Mouse (Mus musculus) retina, postnatal 7 days (tissue): Measurements from ENCODE around the gene Cisd3.

Experiments
- DNase-seq: peaks from one replicate; pipeline ENCODE4 v3.0.0-alpha.2; 2012; ENCODE audit warnings: low read depth, low spot score

Gene Cisd3

DNA sequence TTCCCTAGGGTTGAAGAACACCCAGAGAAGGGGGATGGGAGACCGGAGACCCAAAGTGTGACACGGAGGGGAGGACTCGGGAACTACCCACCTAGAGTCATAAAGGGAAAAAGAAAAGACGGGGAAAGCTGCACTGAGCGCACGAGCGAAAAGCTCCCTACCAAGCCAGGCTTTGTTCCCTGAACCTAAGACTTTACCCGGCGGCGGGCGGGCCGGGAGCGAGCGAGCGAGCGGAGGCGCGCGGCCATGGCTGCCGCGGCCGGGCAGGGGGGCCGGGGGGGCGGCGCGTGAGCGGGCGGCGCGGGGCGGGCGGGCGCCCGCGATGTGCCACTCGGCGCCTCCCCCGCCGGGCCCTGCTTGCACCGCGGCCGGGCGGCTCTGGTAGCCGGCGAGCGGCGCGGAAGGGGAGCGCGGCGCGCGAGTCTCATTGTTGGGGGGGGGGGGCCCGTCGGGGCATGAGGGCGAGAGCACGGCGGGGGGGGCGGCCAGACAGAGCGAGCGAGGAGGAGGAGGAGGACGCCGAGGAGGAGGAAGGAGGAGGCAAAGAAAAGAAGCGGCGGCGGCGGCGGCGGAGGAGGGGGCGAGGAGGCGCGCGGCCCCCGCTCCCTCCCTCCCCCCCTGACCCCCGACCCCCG lies 22.6 kb upstream of the Cisd3 start, which contains the start of gene Mllt6:
Mllt6 (plus strand) TSS at position 522 of the 635 bp plus-strand sequence.
- peak; percentile 79 for DNase-seq

DNA sequence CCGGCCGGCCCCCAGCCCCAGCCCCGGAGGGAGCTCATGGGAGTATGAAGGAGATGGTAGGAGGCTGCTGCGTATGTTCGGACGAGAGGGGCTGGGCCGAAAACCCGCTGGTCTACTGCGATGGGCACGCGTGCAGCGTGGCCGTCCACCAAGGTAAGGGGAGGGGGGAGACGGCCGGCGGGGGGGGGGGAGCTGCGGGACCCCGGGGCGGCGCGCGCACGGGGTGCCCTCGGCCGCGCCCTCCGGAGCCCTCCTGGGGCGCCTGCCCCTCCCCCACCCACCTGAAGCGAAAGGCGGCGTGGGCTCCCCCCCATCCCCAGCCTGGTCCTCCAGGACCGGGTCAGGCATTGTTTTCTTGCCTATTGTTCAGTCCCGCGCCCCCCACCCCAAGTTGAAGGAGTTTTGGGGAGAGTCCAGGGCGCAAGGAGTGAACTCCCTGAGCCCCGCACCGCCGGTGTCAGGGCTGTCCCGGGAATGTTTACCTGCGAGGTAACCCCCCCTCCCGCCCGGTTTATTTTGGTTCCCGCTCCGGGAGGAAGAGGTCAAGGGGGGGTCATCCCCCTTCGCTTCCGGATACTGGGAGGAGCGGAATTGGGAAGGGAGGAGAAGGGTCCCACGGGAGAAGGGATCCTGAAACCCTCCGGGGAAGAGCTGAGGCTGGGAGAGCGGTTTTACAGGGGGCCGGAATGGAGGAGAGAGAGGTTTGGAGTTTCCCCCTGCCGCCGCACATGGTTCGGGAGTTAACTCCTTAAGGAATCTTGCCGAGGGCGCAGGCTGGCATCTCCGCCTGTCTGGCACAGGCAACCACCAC lies 21.9 kb upstream of the Cisd3 start:
- no peak for DNase-seq

DNA sequence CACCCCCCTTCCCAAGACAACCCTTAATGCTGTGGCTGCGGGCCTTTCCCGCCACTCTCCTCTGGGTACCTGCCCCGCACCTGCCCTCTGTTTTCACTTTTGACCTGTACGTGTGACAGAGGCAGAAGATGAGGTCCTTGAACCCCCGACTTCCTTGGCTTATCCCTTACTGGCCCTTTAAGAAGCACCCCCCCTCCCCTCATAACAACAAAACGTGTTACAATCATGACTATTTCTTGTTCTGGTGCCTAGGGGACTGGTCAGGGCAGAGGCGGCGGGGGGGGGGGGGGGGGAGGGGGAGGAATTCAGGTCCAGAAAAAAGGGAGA lies 21.3 kb upstream of the Cisd3 start:
- no peak for DNase-seq

GRCm38 (mm10) chr11:97664771-97665240 lies 20.8 kb upstream of the Cisd3 start:
- DNase-seq: no peak

- no peak for DNase-seq
Observed at GRCm38 (mm10) chr11:97665431-97665830, 20.2 kb upstream of the Cisd3 start.

GRCm38 (mm10) chr11:97666221-97666620 lies 19.4 kb upstream of the Cisd3 start:
- no peak for DNase-seq

DNA sequence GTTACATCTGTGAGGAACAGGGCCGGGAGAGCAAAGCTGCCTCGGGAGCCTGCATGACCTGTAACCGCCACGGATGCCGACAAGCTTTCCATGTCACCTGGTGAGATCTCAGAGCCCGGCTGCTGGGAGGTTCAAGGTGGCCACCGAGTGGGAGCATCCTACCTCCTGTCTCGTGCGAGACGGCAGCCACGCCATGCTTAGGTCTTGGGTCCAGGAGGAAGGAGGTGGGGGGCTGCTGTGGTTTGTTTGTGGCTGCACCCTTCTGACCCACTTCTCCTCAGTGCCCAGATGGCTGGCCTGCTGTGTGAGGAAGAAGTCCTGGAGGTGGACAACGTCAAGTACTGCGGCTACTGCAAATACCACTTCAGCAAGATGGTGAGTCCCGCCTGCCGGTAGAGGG lies 18.8 kb upstream of the Cisd3 start:
- no peak for DNase-seq

GRCm38 (mm10) chr11:97668160-97668559 lies 17.5 kb upstream of the Cisd3 start:
- no peak for DNase-seq

GRCm38 (mm10) chr11:97669268-97669667 lies 16.4 kb upstream of the Cisd3 start:
- DNase-seq: no peak

GRCm38 (mm10) chr11:97669829-97670228 lies 15.8 kb upstream of the Cisd3 start:
- DNase-seq: peak; percentile 72

DNA sequence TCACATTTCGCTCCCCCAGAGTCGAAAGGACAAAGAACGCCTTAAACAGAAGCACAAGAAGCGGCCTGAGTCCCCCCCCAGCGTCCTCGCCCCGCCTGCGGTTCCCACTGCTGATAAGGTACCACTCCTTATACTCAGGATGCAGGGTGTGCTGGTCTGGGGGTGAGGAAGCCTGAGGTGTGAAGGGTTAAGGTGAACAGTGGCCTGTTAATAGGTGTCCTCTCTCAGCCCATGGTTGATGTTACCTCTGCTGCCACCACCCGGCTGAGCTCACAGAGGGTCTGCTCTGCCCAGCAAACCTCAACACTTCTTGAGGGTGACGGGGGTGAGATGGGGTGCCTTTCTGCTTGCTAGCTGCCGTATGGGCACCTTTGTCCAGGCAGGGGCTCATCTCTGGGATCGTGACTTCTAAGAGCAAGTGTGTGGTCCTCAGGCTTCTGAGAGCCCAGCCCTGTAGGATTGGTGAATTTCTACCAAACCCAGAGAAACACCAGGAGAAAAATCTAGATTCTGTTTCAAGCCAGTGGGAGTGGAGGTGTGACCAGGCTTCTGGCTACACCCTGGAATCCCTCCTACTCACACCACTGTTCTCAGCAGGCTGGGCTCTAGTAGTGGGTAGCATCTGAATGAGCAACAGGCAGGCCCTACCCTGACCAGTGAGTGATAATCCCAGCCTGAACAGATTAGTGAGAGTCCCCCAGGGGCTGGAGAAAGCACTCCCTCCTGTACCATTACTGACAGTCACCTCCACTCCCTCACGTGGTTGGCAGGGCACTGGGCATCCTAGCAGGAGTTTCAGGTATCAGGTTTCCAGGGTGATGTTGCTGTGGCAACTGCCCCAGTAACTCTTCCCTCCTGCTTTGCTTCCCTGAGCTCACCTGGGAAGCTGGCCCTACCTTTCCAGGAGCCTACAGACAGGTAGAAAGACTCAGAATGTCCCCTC lies 15.1 kb upstream of the Cisd3 start:
- DNase-seq: no peak

DNA sequence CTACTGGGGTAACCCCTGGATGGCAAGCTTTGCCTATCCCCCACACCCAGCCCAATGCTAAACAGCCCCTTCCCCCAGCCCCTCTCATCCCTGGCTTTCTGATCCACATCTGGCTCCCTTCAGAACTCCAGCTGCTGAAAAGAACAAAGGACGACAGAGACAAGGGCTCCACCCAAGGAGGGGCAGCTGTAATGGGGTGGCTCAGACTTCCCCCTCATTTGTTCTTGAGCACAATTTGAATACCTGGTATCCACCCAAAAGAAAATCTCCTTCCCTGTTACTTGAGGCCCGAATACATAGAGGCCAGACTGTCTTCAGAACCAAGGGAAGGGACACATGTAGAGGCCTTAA lies 14.5 kb upstream of the Cisd3 start:
- DNase-seq: no peak

GRCm38 (mm10) chr11:97673148-97673547 lies 12.5 kb upstream of the Cisd3 start:
- no peak for DNase-seq

DNA sequence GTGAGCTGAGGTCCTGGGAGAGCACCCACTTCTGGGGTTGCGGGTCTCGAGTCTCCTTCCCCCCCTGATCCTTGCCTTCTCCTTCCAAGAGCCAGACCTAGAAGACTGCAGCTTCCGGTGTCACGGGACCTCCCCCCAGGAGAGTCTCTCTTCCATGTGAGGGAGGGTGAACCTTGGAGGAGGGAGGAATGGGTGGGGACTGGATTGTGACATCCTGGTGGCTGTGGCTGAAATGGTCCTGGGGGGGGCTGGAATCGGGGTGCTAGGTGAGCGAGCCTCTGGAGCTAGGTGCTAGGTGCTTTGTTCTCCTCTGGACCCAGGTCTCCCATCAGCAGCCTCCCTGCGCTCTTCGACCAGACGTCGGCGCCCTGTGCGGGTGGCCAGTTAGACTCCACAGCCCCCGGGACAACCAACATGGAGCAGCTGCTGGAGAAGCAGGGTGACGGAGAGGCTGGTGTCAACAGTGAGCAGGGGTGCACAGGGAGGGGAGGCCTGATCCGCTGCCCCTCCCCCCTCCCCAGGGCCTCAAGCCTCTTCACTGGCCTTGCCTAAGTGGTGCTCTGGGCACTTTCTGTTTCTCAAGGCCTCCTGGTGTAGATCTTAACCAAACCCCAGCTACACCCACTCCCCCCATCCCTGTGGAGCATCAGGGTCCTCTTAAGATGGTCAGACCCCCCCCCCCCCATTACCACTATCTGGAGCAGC lies 9.4 kb upstream of the Cisd3 start:
- no peak for DNase-seq

DNA sequence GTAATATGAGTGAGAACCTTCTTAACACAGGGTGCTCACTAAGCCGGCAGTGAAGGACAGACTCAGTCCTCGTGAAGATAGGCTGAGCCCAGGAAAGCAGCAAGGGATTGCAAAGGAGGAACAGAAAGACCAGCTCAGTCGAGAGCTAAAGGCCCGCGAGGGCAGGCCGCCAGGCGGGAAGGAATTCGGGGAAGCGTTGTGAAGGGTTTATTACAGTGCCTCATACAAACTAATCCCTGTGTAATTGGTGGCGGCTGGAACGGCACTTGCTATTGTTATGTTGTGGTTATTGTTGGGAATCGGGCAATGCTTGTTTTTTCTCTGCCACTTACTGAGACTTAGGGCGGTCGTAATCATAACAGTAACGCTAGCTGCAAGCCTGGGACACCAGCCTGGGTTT lies 8.2 kb upstream of the Cisd3 start:
- no peak for DNase-seq

GRCm38 (mm10) chr11:97677842-97678241 lies 7.8 kb upstream of the Cisd3 start:
- DNase-seq: no peak

- no peak for DNase-seq
Observed at GRCm38 (mm10) chr11:97678301-97678700, 7.3 kb upstream of the Cisd3 start.

DNA sequence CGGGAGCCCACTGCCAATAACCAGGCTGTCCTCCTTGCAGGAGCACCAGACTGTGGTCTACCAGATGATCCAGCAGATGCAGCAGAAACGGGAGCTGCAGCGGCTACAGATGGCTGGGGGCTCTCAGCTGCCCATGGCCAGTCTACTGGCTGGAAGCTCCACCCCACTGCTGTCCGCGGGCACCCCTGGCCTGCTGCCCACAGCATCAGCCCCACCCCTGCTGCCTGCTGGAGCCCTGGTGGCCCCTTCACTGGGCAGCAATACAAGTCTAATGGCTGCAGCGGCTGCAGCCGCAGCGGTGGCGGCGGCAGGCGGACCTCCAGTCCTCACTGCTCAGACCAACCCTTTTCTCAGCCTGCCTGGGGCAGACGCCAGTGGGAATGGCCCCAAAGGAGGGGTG lies 5.2 kb upstream of the Cisd3 start:
- no peak for DNase-seq

DNA sequence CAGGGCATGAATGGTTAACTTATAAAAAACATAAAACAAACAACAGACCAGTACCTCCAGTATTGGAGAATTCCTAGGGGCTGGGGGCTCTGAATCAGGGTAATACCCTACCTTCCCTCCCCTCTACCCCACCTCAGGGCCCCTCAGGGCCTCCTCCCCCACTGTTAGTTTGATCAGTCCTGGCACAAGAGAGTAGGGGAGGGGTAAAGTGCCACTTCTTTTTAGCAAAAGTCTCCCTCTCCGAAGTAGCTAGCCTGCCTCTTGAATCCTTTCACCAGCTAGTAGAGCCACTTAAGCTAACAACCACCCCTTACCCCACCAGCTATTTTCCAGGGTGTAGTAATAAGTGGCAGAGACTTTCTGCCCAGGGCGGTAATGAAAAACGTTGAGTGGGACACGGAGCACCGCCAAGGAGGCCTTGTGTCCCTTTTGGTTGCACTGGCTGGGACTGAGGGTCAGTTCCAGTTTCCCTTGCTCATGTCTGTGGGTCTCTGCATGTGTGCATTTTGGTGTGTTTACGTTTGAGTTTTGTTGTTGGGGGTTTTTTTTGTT lies 3.0 kb upstream of the Cisd3 start:
- no peak for DNase-seq

DNA sequence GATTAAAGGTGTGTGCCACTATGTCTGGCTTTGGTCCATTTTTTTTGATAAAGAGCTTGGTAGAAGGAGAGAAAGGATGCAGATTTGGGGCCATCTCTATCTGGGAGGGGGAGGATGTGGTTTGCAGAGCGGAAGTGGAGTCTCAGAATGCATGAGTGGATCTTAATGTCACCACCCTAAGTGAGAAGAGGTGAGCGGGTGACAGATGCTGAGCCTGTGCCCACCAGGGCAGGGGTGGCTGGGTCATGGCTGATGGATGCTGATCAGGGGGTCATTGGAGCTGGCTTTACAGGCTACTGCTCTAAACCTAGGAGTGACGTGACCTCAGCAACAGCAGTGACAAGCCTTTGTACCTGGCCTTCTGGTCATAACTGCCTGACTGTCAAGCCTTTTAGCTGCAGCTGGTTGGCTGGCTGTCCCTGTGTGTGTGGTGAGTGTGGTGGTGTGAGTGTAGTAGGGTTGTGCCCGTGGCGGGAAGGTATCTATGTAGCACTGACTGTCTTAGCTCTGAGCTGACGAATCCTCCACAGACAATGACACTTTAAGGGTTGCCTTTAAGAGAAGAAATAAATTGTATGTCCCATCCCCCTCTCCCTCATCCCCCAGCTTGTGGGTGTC lies 1.5 kb upstream of the Cisd3 start:
- no peak for DNase-seq

GRCm38 (mm10) chr11:97684766-97685165 lies 860 bp upstream of the Cisd3 start:
- no peak for DNase-seq
